Mouse (Mus musculus) urinary bladder, adult 18-20 months (tissue): ENCODE measurements around the gene Notch2.

ENCODE experiments used
- DNase-seq, 2 experiments: peaks; one replicate each; pipeline ENCODE4 v3.0.0; 2022; ENCODE audit warnings: low spot score in 2 of 2, mixed read lengths in 2 of 2

Gene Notch2

GRCm38 (mm10) chr3:98147706-98148105, 134.4 kb downstream of the Notch2 start:
- DNase-seq, result no peak

GRCm38 (mm10) chr3:98149881-98150280, 136.6 kb downstream of the Notch2 start:
- DNase-seq, result no peak

- DNase-seq, result no peak
These were observed 137.7 kb downstream of the Notch2 start for GRCm38 (mm10) chr3:98151016-98151415.

GRCm38 (mm10) chr3:98153460-98153859, 140.1 kb downstream of the Notch2 start:
- no peak for DNase-seq

- DNase-seq, result no peak
These were observed 142.8 kb downstream of the Notch2 start for GRCm38 (mm10) chr3:98156158-98156557.

GRCm38 (mm10) chr3:98157073-98157472, 143.7 kb downstream of the Notch2 start:
- no peak for DNase-seq

GRCm38 (mm10) chr3:98157585-98157984, 144.3 kb downstream of the Notch2 start:
- no peak for DNase-seq

GRCm38 (mm10) chr3:98158646-98159045, 145.3 kb downstream of the Notch2 start:
- DNase-seq, result no peak

- DNase-seq, result no peak
These were observed 146.0 kb downstream of the Notch2 start for GRCm38 (mm10) chr3:98159289-98159688.

- no peak for DNase-seq
These were observed 147.0 kb downstream of the Notch2 start, which contains the start of gene Adam30 for GRCm38 (mm10) chr3:98160330-98160729. Adam30 (plus strand) TSS chr3:98160630.

- no peak for DNase-seq
These were observed 165.0 kb downstream of the Notch2 start for GRCm38 (mm10) chr3:98178340-98178739.

GRCm38 (mm10) chr3:98180805-98181204, 167.5 kb downstream of the Notch2 start:
- peak; percentile 43 to 44 for DNase-seq

GRCm38 (mm10) chr3:98185163-98185714, 171.9 kb downstream of the Notch2 start:
- DNase-seq, result no peak

GRCm38 (mm10) chr3:98187777-98188176, 174.4 kb downstream of the Notch2 start:
- DNase-seq, result no peak

- no peak for DNase-seq
These were observed 184.6 kb downstream of the Notch2 start for GRCm38 (mm10) chr3:98197711-98198532.

GRCm38 (mm10) chr3:98199747-98200146, 186.4 kb downstream of the Notch2 start:
- DNase-seq, result no peak
